Mouse (Mus musculus) R1 (cell line): ENCODE measurements around the gene Ppp1r9a.

Experiments used
- DNase-seq: peaks from one replicate; pipeline ENCODE4 v3.0.0-alpha.2; 2018; ENCODE audit warnings: low read depth, low spot score

Gene Ppp1r9a

DNA sequence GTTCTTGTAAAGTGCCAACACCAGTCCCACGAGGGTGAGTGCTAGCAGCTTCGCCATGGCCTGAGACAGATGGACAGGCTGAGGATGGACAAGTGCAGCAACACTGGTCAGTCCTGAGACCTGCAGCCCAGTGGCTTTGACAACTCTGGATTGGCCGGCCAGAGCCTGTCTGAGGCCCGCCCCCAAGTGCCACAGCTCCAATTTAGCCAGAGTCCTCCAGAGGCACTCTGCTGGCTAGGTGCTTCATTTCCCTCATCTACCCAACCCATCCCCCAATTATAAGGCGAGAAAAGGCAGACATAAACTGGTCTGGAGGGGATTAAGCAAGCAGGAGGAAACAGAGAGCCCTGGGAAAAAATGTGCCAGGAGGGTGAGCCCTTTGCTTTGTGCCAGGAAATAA is 291.0 kb downstream of the Ppp1r9a start, which contains the start of gene Pon1:
Gene Pon1, minus strand, starts transcription at position 254 of the 400 bp plus-strand sequence.
- no peak for DNase-seq

DNA sequence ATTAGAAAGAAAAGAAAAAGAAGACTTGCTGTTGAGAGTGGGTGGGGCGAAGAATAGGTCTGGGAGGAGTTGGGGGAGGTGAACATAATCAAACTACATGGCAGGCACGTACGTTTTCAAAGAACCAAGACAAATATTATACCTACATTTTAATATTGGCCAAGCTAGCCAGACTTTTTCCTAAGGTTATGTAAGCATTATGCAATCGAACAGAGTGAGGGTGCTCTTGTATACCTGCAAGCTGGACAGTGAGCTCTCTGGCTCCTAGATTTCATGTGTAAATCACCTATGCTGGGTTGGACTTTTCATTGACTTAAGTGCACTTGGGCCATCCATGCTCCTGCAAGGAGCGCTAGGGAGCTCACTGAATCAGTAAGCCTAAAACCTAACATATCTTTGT is 295.9 kb downstream of the Ppp1r9a start:
- no peak for DNase-seq

DNA sequence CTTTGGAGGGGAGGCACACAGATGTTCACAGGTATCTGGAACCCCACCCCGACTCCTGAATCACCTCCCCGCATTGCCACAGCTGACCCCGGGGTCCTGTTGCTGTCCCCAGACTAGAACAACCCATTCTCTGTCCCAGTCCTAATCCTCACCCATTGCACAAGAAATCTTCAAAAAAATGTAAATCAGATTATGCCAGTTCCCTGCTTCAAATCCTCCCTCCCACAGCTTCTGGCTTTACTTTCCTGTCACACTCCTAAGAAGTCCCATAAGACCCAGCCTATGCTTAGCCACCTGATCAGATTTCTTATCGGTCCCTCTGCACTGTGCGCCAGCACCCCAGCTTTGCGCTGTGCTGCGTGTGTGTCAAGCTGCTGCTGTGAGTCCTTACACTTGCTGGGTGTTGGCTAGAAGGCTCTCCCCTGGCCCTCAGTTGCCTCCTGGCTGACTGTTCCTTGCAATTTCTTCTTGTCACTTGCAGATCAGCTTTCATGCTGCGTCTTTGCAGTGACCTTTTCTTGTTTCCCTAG is 296.7 kb downstream of the Ppp1r9a start:
- DNase-seq, result peak; percentile 21

DNA sequence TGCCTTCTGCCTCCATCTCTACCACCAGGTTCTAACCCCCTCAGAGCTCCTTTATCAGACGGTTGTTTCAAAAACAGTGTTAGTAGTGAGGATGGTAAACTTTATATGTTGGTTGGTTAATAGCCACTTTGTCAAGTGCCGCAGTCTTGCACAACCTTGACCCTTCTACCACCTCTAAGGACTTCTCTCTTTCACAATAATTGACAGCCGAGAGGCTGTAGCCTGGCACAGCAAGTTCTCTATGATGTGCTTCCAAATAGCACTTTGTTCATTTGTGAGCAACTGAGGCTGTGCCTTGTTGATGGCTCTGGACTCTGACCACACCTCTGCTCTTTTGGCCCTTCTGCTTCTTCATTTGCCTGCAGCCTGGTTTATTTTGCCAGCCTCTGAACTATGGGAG is 297.2 kb downstream of the Ppp1r9a start:
- DNase-seq, result no peak

DNA sequence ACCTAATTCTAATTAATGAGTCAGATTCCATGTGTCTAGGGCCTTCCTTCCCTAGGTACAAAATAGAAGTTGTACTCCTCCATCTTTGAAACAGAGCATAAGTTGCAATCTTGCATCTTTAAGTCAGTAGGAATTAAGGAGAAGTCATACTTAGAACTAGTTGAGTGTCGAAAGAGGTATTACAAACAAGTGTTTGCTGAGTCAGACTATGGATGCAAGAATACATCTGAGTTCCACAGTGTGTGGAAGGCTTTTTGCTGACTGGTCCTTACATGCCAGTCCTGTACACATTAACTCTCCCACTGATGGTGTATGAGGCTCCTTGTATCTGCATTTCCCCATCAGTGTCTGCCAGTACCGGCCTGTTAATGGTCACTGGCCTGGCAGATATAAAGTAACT is 305.1 kb downstream of the Ppp1r9a start:
- no peak for DNase-seq
